Mouse (Mus musculus): ENCODE results near the gene Gm3532. TPM values are rescaled to one million over a fixed set of nuclear protein-coding genes. Genes with fewer than 3 reads are reported as not detected.

The Gm3532 gene
- total RNA-seq (2023) = not detected

GRCm38 (mm10) chr14:5538196-5538595 lies at the start of gene Gm3532:
Gene Gm3532, plus strand, starts transcription at chr14:5538496.

GRCm38 (mm10) chr14:5501374-5501773 lies 36.9 kb upstream of the Gm3532 start, which contains the start of gene Gm3488:
Gene Gm3488, plus strand, starts transcription at chr14:5501674.

Other genes starting within 250 kb of the Gm3532 start
- not detected for gene Gm3542, start 203.6 kb upstream of the Gm3532 start, total RNA-seq (2023)
- not detected for gene Gm3500, start 149.4 kb upstream of the Gm3532 start, total RNA-seq (2023)
- 0.70 TPM for gene Gm3194, start 83.0 kb upstream of the Gm3532 start, total RNA-seq (2023)
- gene Gm8246, start 60.7 kb upstream of the Gm3532 start, total RNA-seq (2023) = not detected
- gene Gm3187, start 54.3 kb upstream of the Gm3532 start, total RNA-seq (2023) = not detected
- not detected for gene Gm3488, start 36.8 kb upstream of the Gm3532 start, total RNA-seq (2023)
- not detected for gene Gm8265, start 94.5 kb downstream of the Gm3532 start, total RNA-seq (2023)
- gene Gm9603, start 149.0 kb downstream of the Gm3532 start, total RNA-seq (2023) = not detected
- 0.37 TPM for gene Gm3373, start 203.1 kb downstream of the Gm3532 start, total RNA-seq (2023)